Mouse (Mus musculus) CH12.LX (cell line): ENCODE data around the gene Pex13. TPM values are rescaled to one million over a fixed set of nuclear protein-coding genes. Genes with fewer than 3 reads are reported as not detected.

Experiments
- DNase-seq: peaks from one replicate; pipeline ENCODE4 v3.0.0-alpha.2; 2013; ENCODE audit errors: extremely low read depth
- H3K27ac ChIP-seq: 2 replicates; pipeline ENCODE4 v1.5.1; 2012; ENCODE audit warnings: low read depth, mild to moderate bottlenecking, control low read depth, moderate library complexity; ENCODE audit not compliant: insufficient read depth
- H3K27me3 ChIP-seq: replicated peaks from 2 replicates; pipeline ENCODE3; 2012; ENCODE audit warnings: inconsistent platforms
- H3K36me3 ChIP-seq, 2 experiments: replicated peaks in 1 of 2; 2 replicates each; pipeline versions ENCODE3 to v1.6.1; 2012; ENCODE audit warnings: inconsistent platforms in 1 of 2, low read length in 1 of 2, mild to moderate bottlenecking in 1 of 2, mixed read lengths in 1 of 2, moderate library complexity in 1 of 2; ENCODE audit not compliant: control insufficient read depth in 1 of 2, insufficient read depth in 1 of 2
- H3K4me1 ChIP-seq, 2 experiments: 2 replicates each; pipeline ENCODE4 v1.6.1; 2012; ENCODE audit warnings: inconsistent platforms in 1 of 2, moderate library complexity in 1 of 2; ENCODE audit not compliant: insufficient read depth in 2 of 2, control insufficient read depth in 1 of 2
- H3K4me2 ChIP-seq: 2 replicates; pipeline ENCODE4 v1.6.1; 2012; ENCODE audit warnings: low read depth, mild to moderate bottlenecking, control low read depth; ENCODE audit not compliant: poor library complexity, insufficient read depth, severe bottlenecking
- H3K4me3 ChIP-seq, 3 experiments: fragments of 150-350 bp in 1 of 3; sonication (generic) in 1 of 3; replicated peaks in 1 of 3; 2 replicates each; pipeline versions ENCODE3 to v1.5.1; 2011 to 2012; ENCODE audit warnings: low read depth in 2 of 3, low read length in 2 of 3, mild to moderate bottlenecking in 2 of 3, moderate library complexity in 2 of 3, control low read depth in 1 of 3, improper control_type of control experiment in 1 of 3, inconsistent platforms in 1 of 3, mixed read lengths in 1 of 3; ENCODE audit not compliant: poor library complexity in 1 of 3
- H3K79me2 ChIP-seq: replicated peaks from 2 replicates; pipeline ENCODE4 v1.6.1; 2012; ENCODE audit warnings: mild to moderate bottlenecking, moderate library complexity; ENCODE audit not compliant: control insufficient read depth, poor library complexity, insufficient read depth, severe bottlenecking; ENCODE audit errors: extremely low read depth
- H3K9ac ChIP-seq: 2 replicates; pipeline ENCODE4 v1.6.1; 2012; ENCODE audit warnings: low read depth, mild to moderate bottlenecking, control low read depth, moderate library complexity; ENCODE audit not compliant: insufficient read depth
- H3K9me3 ChIP-seq: replicated peaks from 2 replicates; pipeline ENCODE3; 2012; ENCODE audit warnings: low read length, inconsistent platforms, mixed read lengths
- BHLHE40 ChIP-seq: IDR thresholded peaks from 2 replicates; pipeline ENCODE4 v1.6.1; 2011; ENCODE audit warnings: mild to moderate bottlenecking, low read depth, low read length, improper control_type of control experiment
- E2F4 ChIP-seq: IDR thresholded peaks from 2 replicates; pipeline ENCODE4 v1.6.1; 2011; ENCODE audit warnings: low read depth, low read length, improper control_type of control experiment; ENCODE audit not compliant: insufficient replicate concordance
- GABPA ChIP-seq: IDR thresholded peaks from 2 replicates; pipeline ENCODE4 v1.6.1; 2012; ENCODE audit warnings: low read depth, low read length, improper control_type of control experiment, inconsistent platforms; ENCODE audit not compliant: insufficient replicate concordance
- IRF4 ChIP-seq: IDR thresholded peaks from 2 replicates; pipeline ENCODE4 v1.6.1; 2014; ENCODE audit warnings: low read depth, mild to moderate bottlenecking, inconsistent platforms, low read length, improper control_type of control experiment
- JUND ChIP-seq: conservative IDR thresholded peaks from 2 replicates; pipeline ENCODE4 v1.6.1; 2011; ENCODE audit warnings: low read depth, low read length, improper control_type of control experiment
- KAT2A ChIP-seq: IDR thresholded peaks from 2 replicates; pipeline ENCODE4 v1.6.1; 2012; ENCODE audit warnings: low read length, improper control_type of control experiment, inconsistent platforms; ENCODE audit not compliant: insufficient replicate concordance
- MAFK ChIP-seq: IDR thresholded peaks from 2 replicates; pipeline ENCODE4 v1.6.1; 2011; ENCODE audit warnings: low read length, improper control_type of control experiment; ENCODE audit not compliant: insufficient replicate concordance
- MAZ ChIP-seq: IDR thresholded peaks from 2 replicates; pipeline ENCODE4 v1.6.1; 2012; ENCODE audit warnings: low read depth, mild to moderate bottlenecking, inconsistent platforms, low read length, improper control_type of control experiment, moderate library complexity
- MEF2A ChIP-seq: IDR thresholded peaks from 2 replicates; pipeline ENCODE4 v1.6.1; 2014; ENCODE audit warnings: low read depth, mild to moderate bottlenecking, inconsistent platforms, low read length, improper control_type of control experiment, borderline replicate concordance
- MYC ChIP-seq: IDR thresholded peaks from 2 replicates; pipeline ENCODE4 v1.6.1; 2011; ENCODE audit warnings: low read depth, mild to moderate bottlenecking, improper control_type of control experiment, low read length
- NELFE ChIP-seq: IDR thresholded peaks from 2 replicates; pipeline ENCODE4 v1.6.1; 2011; ENCODE audit warnings: low read depth, low read length, improper control_type of control experiment
- RCOR1 ChIP-seq: conservative IDR thresholded peaks from 2 replicates; pipeline ENCODE4 v1.6.1; 2012; ENCODE audit warnings: low read depth, mild to moderate bottlenecking, inconsistent platforms, low read length, improper control_type of control experiment
- SIN3A ChIP-seq: IDR thresholded peaks from 2 replicates; pipeline ENCODE4 v1.6.1; 2012; ENCODE audit warnings: low read length, improper control_type of control experiment, inconsistent platforms
- TBP ChIP-seq: conservative IDR thresholded peaks from 2 replicates; pipeline ENCODE4 v1.6.1; 2011; ENCODE audit warnings: low read depth, low read length, improper control_type of control experiment
- TCF12 ChIP-seq: IDR thresholded peaks from 2 replicates; pipeline ENCODE4 v1.6.1; 2014; ENCODE audit warnings: low read depth, mild to moderate bottlenecking, inconsistent platforms, low read length, improper control_type of control experiment
- UBTF ChIP-seq: IDR thresholded peaks from 2 replicates; pipeline ENCODE4 v1.6.1; 2012; ENCODE audit warnings: low read depth, mild to moderate bottlenecking, inconsistent platforms, low read length, improper control_type of control experiment, moderate library complexity
- USF1 ChIP-seq: IDR thresholded peaks from 2 replicates; pipeline ENCODE4 v1.6.1; 2014; ENCODE audit warnings: low read depth, mild to moderate bottlenecking, inconsistent platforms, low read length, improper control_type of control experiment
- USF2 ChIP-seq: conservative IDR thresholded peaks from 2 replicates; pipeline ENCODE4 v1.6.1; 2011; ENCODE audit warnings: low read depth, low read length, improper control_type of control experiment
- ZMIZ1 ChIP-seq: IDR thresholded peaks from 2 replicates; pipeline ENCODE4 v1.6.1; 2012; ENCODE audit warnings: low read depth, mild to moderate bottlenecking, inconsistent platforms, low read length, improper control_type of control experiment
- dilution Hi-C: fragments of 300-500 bp; cut with MboI; formaldehyde crosslinking; loops from 2 replicates; pipeline ENCODE4 v1.14.3; 2020; ENCODE audit warnings: low sequenced_read_pairs; ENCODE audit not compliant: extremely low pct_unique_long_range_greater_than_20kb, extremely low pct_ligation_motif_present
- in situ Hi-C: fragments of 300-500 bp; cut with MboI; formaldehyde crosslinking; loops from 3 replicates; pipeline ENCODE4 v1.14.3; 2019; ENCODE audit warnings: low sequenced_read_pairs, low pct_ligation_motif_present, low pct_unique_long_range_greater_than_20kb, mixed read lengths
- polyA plus RNA-seq: library from polyadenylated mRNA; unstranded; fragments of >175 nt; gene quantifications from 2 replicates; pipeline ENCODE4 v1.2.1, GENCODE M21; 2012; ENCODE audit warnings: low read depth; ENCODE audit not compliant: insufficient read length
- total RNA-seq, 2 experiments: library from RNA; depleted of rRNA; stranded (reverse); fragments of 300-350 nt in 1 of 2; fragments of >200 nt in 1 of 2; gene quantifications; 2 replicates each; pipeline ENCODE4 v1.2.3; 2012 to 2014

Gene Pex13
- total and polyA plus RNA-seq, 3 experiments, result 20.4 to 42.7 (median 21.5) TPM

DNA sequence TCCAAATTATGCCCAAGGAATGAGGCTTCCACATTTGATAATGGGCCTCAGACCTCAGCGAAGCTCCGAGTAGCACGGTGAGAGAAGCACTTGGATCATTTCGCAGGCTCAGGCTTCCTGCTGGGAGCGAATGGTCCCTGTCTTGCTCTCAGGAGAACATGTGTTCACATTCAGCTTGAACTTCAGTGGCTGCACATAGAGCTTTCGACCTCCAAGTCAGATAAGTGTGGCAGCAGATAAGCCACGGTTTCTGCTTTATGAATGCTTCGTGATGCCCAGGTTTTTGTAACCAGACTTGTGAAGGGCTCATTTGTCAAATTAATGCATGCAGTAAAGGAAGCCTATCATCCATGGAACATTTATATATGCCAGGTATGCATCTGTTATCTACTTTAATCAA, 31.2 kb downstream of the Pex13 start:
- TF ChIP-seq TBP, result no peak
- no peak for TF ChIP-seq ZMIZ1
- TF ChIP-seq JUND, result no peak
- TF ChIP-seq GABPA, result no peak
- TF ChIP-seq USF1, result no peak
- no peak for TF ChIP-seq BHLHE40
- no peak for TF ChIP-seq UBTF
- no peak for TF ChIP-seq IRF4
- no peak for TF ChIP-seq KAT2A
- no peak for TF ChIP-seq MEF2A
- TF ChIP-seq MAFK, result no peak
- TF ChIP-seq RCOR1, result no peak
- TF ChIP-seq SIN3A, result no peak
- TF ChIP-seq E2F4, result no peak
- TF ChIP-seq NELFE, result no peak
- TF ChIP-seq MYC, result no peak
- TF ChIP-seq USF2, result no peak
- TF ChIP-seq MAZ, result no peak
- no peaks in the 10 kb centered on the region for H3K79me2 ChIP-seq
- peaks cover 0 to 17% of the 10 kb centered on the region in 2 experiments for H3K36me3 ChIP-seq
- H3K9ac ChIP-seq, result no peak overlapping the region
- no peaks in the 10 kb centered on the region for H3K27me3 ChIP-seq
- in situ Hi-C loops (no loop called here), dilution Hi-C loops (no loop called here)
- no peak overlapping the region for H3K4me2 ChIP-seq
- no peak overlapping the region for H3K27ac ChIP-seq
- peaks cover 0 to 5% of the 10 kb centered on the region in 2 experiments; a peak in 2 of 4 replicates for H3K4me1 ChIP-seq
- no peak overlapping the region for H3K4me3 ChIP-seq
- H3K9me3 ChIP-seq, result no peaks in the 10 kb centered on the region
- no peak for DNase-seq

GRCm38 (mm10) chr11:23633879-23634215, 31.9 kb downstream of the Pex13 start:
- peaks cover 0 to 11% of the 10 kb centered on the region in 2 experiments for H3K36me3 ChIP-seq
- in situ Hi-C loops (no loop called here), dilution Hi-C loops (no loop called here)
- H3K4me3 ChIP-seq, result peak overlapping the region; percentile 20 to 91 (median 37)
- H3K4me1 ChIP-seq, result peaks cover 0 to 5% of the 10 kb centered on the region in 2 experiments; a peak in 2 of 4 replicates
- TF ChIP-seq TCF12 (no peak), RCOR1 (0 out of 2 replicates have a peak, but pooled peaks have one; percentile 13)
- H3K4me2 ChIP-seq, result peak overlapping the region; percentile 52; the same call in 1 of the 2 replicates
- H3K79me2 ChIP-seq, result no peaks in the 10 kb centered on the region
- no peak for DNase-seq
- no peaks in the 10 kb centered on the region for H3K27me3 ChIP-seq
- H3K9me3 ChIP-seq, result no peaks in the 10 kb centered on the region
- no peak overlapping the region for H3K27ac ChIP-seq
- H3K9ac ChIP-seq, result peak overlapping the region; percentile 45
